Mouse (Mus musculus) C2C12 (cell line): ENCODE measurements around the gene Tspan8. TPM values are rescaled to one million over a fixed set of nuclear protein-coding genes. Genes with fewer than 3 reads are reported as not detected.
A peak's percentile ranks its signal among the peaks of the same experiment; 100 is the strongest.
"Not testable (repeated sequence)": the region's sequence is repeated elsewhere in the genome, so short reads cannot be mapped to it uniquely, and the experiment has no call there.

ENCODE experiments used
- H3K27me3 ChIP-seq: one replicate; pipeline ENCODE4 v1.6.1; 2011; ENCODE audit not compliant: control insufficient read depth, insufficient read depth, insufficient read length
- H3K36me3 ChIP-seq: one replicate; pipeline ENCODE4 v1.6.1; 2011; ENCODE audit not compliant: control insufficient read depth, insufficient read depth
- H3K4me3 ChIP-seq: one replicate; pipeline ENCODE4 v1.5.1; 2011; ENCODE audit warnings: mild to moderate bottlenecking, control low read depth; ENCODE audit not compliant: poor library complexity, insufficient read depth, severe bottlenecking
- H3K79me2 ChIP-seq: one replicate; pipeline ENCODE4 v1.6.1; 2011; ENCODE audit not compliant: control insufficient read depth, insufficient read depth
- H3K79me3 ChIP-seq: one replicate; pipeline ENCODE4 v1.6.1; 2011; ENCODE audit warnings: low read depth, control low read depth
- H3ac ChIP-seq: one replicate; pipeline ENCODE3; 2011; ENCODE audit warnings: low read depth; ENCODE audit not compliant: control insufficient read depth, insufficient read length
- CEBPB ChIP-seq: IDR thresholded peaks from one replicate; pipeline ENCODE4 v1.6.1; 2011; ENCODE audit warnings: low read depth, mild to moderate bottlenecking, control low read depth, moderate library complexity
- CTCF ChIP-seq: IDR thresholded peaks from one replicate; pipeline ENCODE4 v1.5.1; 2011; ENCODE audit not compliant: control insufficient read depth, insufficient read depth, insufficient read length
- FOSL1 ChIP-seq: IDR thresholded peaks from one replicate; pipeline ENCODE4 v1.8.0; 2011; ENCODE audit warnings: mild to moderate bottlenecking, low read length; ENCODE audit not compliant: poor library complexity, insufficient read depth, severe bottlenecking
- MAX ChIP-seq: IDR thresholded peaks from one replicate; pipeline ENCODE4 v1.6.1; 2011; ENCODE audit warnings: mild to moderate bottlenecking, control low read depth
- MYOD1 ChIP-seq: IDR thresholded peaks from one replicate; pipeline ENCODE4 v1.6.1; 2011; ENCODE audit warnings: low read depth; ENCODE audit not compliant: control insufficient read depth, insufficient read length
- MYOG ChIP-seq: IDR thresholded peaks from one replicate; pipeline ENCODE4 v1.6.1; 2011; ENCODE audit not compliant: control insufficient read depth, insufficient read length; ENCODE audit errors: extremely low read depth
- USF1 ChIP-seq: IDR thresholded peaks from one replicate; pipeline ENCODE4 v1.6.1; 2011; ENCODE audit warnings: low read depth, mild to moderate bottlenecking, control low read depth, moderate library complexity
- polyA plus RNA-seq: library from polyadenylated mRNA; unstranded; fragments of >200 nt; fragmentation: generic; extraction: Trizol; gene quantifications from one replicate; pipeline ENCODE4 v1.2.1, GENCODE M21; 2012; ENCODE audit warnings: missing spikeins

Tspan8 gene
- polyA plus RNA-seq, 1 experiment = 0.47 TPM

GRCm38 (mm10) chr10:115780239-115781016, 36.2 kb upstream of the Tspan8 start:
- Histone ChIP-seq H3K36me3 (no peaks in the 10 kb centered on the region), H3K4me3 (no peak overlapping the region), H3K27me3 (no peaks in the 10 kb centered on the region), H3ac (no peak overlapping the region), H3K79me3 (no peaks in the 10 kb centered on the region), H3K79me2 (no peaks in the 10 kb centered on the region)
- TF ChIP-seq CTCF (no peak), MYOD1 (peak; percentile 46)

GRCm38 (mm10) chr10:115783232-115783631, 33.4 kb upstream of the Tspan8 start:
- Histone ChIP-seq H3K36me3 (no peaks in the 10 kb centered on the region), H3K27me3 (no peaks in the 10 kb centered on the region), H3K79me3 (no peaks in the 10 kb centered on the region), H3K4me3 (no peak overlapping the region), H3ac (no peak overlapping the region), H3K79me2 (no peaks in the 10 kb centered on the region)
- TF ChIP-seq USF1 (no peak), FOSL1 (no peak), CEBPB (no peak), MYOD1 (no peak), CTCF (no peak), MYOG (no peak), MAX (no peak)

GRCm38 (mm10) chr10:115790788-115791187, 25.8 kb upstream of the Tspan8 start:
- Histone ChIP-seq H3K4me3 (no peak overlapping the region), H3ac (no peak overlapping the region)

GRCm38 (mm10) chr10:115796072-115796788, 20.4 kb upstream of the Tspan8 start:
- H3K36me3 ChIP-seq = no peaks in the 10 kb centered on the region
- H3ac ChIP-seq = no peak overlapping the region
- H3K79me3 ChIP-seq = no peaks in the 10 kb centered on the region
- no peak for TF ChIP-seq CTCF
- no peak for TF ChIP-seq MYOD1
- no peak for TF ChIP-seq FOSL1
- no peak for TF ChIP-seq MAX
- no peak for TF ChIP-seq MYOG
- no peak for TF ChIP-seq CEBPB
- no peak for TF ChIP-seq USF1
- H3K4me3 ChIP-seq = no peak overlapping the region
- H3K27me3 ChIP-seq = no peaks in the 10 kb centered on the region
- H3K79me2 ChIP-seq = no peaks in the 10 kb centered on the region

More at GRCm38 (mm10) chr10:115790788-115791187, 25.8 kb upstream of the Tspan8 start:
- Histone ChIP-seq H3K27me3 (no peaks in the 10 kb centered on the region), H3K79me2 (no peaks in the 10 kb centered on the region), H3K36me3 (no peaks in the 10 kb centered on the region), H3K79me3 (no peaks in the 10 kb centered on the region)
- no peak for TF ChIP-seq FOSL1
- TF ChIP-seq MYOD1 = no peak
- no peak for TF ChIP-seq USF1

GRCm38 (mm10) chr10:115801464-115801863, 15.2 kb upstream of the Tspan8 start:
- Histone ChIP-seq H3K36me3 (no peaks in the 10 kb centered on the region), H3K4me3 (no peak overlapping the region), H3K27me3 (no peaks in the 10 kb centered on the region), H3K79me3 (no peaks in the 10 kb centered on the region), H3ac (no peak overlapping the region), H3K79me2 (no peaks in the 10 kb centered on the region)
- TF ChIP-seq MYOG (no peak), MYOD1 (no peak), CTCF (no peak), MAX (no peak), CEBPB (no peak), FOSL1 (no peak), USF1 (no peak)

GRCm38 (mm10) chr10:115803013-115803412, 13.6 kb upstream of the Tspan8 start:
- H3K79me2 ChIP-seq, H3K27me3 ChIP-seq, H3K79me3 ChIP-seq, H3K36me3 ChIP-seq, H3K4me3 ChIP-seq, H3ac ChIP-seq: not testable (repeated sequence)
